Mouse (Mus musculus) thymus, adult 2 months (tissue): ENCODE measurements around the gene Arrdc3.

ENCODE experiments used
- CTCF ChIP-seq: fragments of 200-500 bp; IDR thresholded peaks from 2 replicates; pipeline ENCODE4 v1.5.1; 2012; ENCODE audit warnings: mild to moderate bottlenecking, control low read depth, low read length, moderate library complexity, borderline replicate concordance; ENCODE audit not compliant: control insufficient read depth, poor library complexity, insufficient read depth; ENCODE audit errors: extremely low read depth
- POLR2A ChIP-seq: fragments of 200-500 bp; IDR thresholded peaks from 2 replicates; pipeline ENCODE4 v1.6.1; 2012; ENCODE audit warnings: mild to moderate bottlenecking, low read length, control low read depth, moderate library complexity; ENCODE audit not compliant: control insufficient read depth, poor library complexity, insufficient read depth; ENCODE audit errors: extremely low read depth

DNA sequence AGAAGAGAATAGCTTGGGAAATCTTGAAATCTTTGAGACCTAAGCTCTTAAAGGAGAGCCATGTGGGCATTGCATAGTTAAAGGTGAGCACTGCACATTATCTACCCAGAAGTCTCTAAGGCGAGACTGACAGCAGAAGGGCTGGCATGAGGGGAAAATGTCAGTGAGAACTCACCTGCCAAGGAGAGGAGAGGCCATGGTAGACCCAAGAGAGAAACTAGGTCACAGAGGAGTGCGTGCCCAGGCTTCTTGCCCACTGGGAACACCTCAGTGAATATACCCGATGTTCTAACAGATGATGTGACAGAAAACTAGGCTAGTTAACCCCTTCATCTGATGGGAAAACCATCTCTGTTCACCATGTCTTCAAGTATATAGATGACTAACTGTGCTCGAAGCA is 18.2 kb downstream of the Arrdc3 start:
- TF ChIP-seq CTCF (no peak), POLR2A (no peak)
